Mouse (Mus musculus) stomach, postnatal 0 days (tissue): ENCODE measurements around the gene Sec31a.
A peak's percentile ranks its signal among the peaks of the same experiment; 100 is the strongest.

Experiments
- CTCF ChIP-seq: IDR thresholded peaks from 2 replicates; pipeline ENCODE4 v1.5.1; 2016; ENCODE audit warnings: antibody characterized with exemption, low read depth, mild to moderate bottlenecking, moderate library complexity
- EP300 ChIP-seq: optimal IDR thresholded peaks from 2 replicates; pipeline ENCODE3; 2016; ENCODE audit warnings: antibody characterized with exemption

DNA sequence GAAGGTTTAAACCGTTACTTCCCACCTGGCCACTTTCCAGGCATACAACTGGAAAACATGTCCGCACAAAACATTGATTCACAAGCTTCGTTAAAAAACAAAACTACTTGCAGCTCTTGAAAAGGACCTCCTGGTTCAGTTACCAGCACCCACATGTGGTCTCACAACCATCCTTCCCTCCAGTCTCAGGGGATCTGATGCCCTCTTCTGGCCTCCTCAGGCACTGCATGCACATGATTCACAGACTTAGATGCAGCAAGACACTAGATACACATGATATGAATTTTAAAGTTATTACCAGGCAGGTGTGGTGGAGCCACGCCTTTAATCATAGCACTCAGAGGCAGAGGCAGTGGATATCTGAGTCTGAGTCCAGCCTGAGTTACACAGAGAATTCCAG is 21.1 kb upstream of the Sec31a start:
- no peak for TF ChIP-seq EP300
- peak; percentile 44; the same call in 1 of the 2 replicates for TF ChIP-seq CTCF
